Mouse (Mus musculus) midbrain, embryonic 13.5 days (tissue): Measurements from ENCODE around the gene Tmco4. TPM values are rescaled to one million over a fixed set of nuclear protein-coding genes. Genes with fewer than 3 reads are reported as not detected.

Experiments
- ATAC-seq: fragments of 200-750 bp; cut with Nextera tagmentation; 2 replicates; pipeline ENCODE4 v1.8.0; 2017; ENCODE audit warnings: mild to moderate bottlenecking, moderate TSS enrichment, moderate library complexity
- H3K27ac ChIP-seq: fragments of 300-500 bp; sonication (generic); 2 replicates; pipeline ENCODE4 v1.5.1; 2015; ENCODE audit warnings: inconsistent platforms, mild to moderate bottlenecking, moderate library complexity
- H3K27me3 ChIP-seq: fragments of 300-500 bp; sonication (generic); 2 replicates; pipeline ENCODE4 v1.6.1; 2015; ENCODE audit warnings: mild to moderate bottlenecking, inconsistent platforms
- H3K36me3 ChIP-seq: fragments of 300-500 bp; sonication (generic); 2 replicates; pipeline ENCODE4 v1.6.1; 2015; ENCODE audit warnings: mild to moderate bottlenecking, inconsistent platforms
- H3K4me1 ChIP-seq: fragments of 300-500 bp; sonication (generic); replicated peaks from 2 replicates; pipeline ENCODE4 v1.6.1; 2015; ENCODE audit warnings: inconsistent platforms
- H3K4me2 ChIP-seq: fragments of 300-500 bp; sonication (generic); replicated peaks from 2 replicates; pipeline ENCODE4 v1.6.1; 2015; ENCODE audit warnings: moderate library complexity, mild to moderate bottlenecking, inconsistent platforms
- H3K4me3 ChIP-seq: fragments of 300-500 bp; sonication (generic); replicated peaks from 2 replicates; pipeline ENCODE4 v1.5.1; 2015; ENCODE audit warnings: mild to moderate bottlenecking, inconsistent platforms
- H3K9ac ChIP-seq: fragments of 300-500 bp; sonication (generic); replicated peaks from 2 replicates; pipeline ENCODE4 v1.6.1; 2015; ENCODE audit warnings: mild to moderate bottlenecking, inconsistent platforms
- H3K9me3 ChIP-seq: fragments of 300-500 bp; sonication (generic); 2 replicates; pipeline ENCODE4 v1.6.1; 2016; ENCODE audit warnings: mild to moderate bottlenecking, inconsistent platforms
- WGBS: fragments of 180-500 bp; shearing (Covaris S2); methylation state at CpG from one replicate; pipeline ENCODE4 v1.1.7; 2015; 5-methylcytosine and 5-hydroxymethylcytosine counted together
- polyA plus RNA-seq: library from polyadenylated mRNA; unstranded; fragments of >200 nt; fragmentation: Nextera tagmentation; extraction: Ambion mirVana; gene quantifications from 2 replicates; pipeline ENCODE4 v1.2.1, GENCODE M21; 2015

The Tmco4 gene
- polyA plus RNA-seq, 1 experiment from 2014 or later: 0.36 TPM

DNA sequence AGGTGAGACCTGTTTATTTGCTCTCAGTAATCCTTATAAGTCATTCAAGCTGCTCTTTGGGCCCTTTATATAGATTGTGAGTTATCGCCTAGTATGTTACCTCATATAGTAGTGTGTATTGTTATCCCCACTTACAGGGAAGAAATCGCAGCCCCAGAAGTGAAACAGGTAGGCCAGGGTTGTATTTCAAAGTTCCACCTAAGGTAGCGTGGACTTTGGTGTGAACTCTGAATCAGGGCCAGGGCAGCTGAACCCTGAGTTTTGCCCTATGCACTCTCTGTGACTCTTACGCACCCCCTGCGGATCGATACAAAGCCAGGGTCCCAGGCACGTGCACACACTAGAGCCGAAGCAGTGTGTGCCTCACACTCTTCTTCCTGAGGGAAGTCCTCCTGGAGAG lies 31.4 kb downstream of the Tmco4 start:
- H3K4me2 ChIP-seq: no peak overlapping the region
- H3K4me3 ChIP-seq: no peak overlapping the region
- peaks cover 7% of the 10 kb centered on the region for H3K4me1 ChIP-seq
- no peaks in the 10 kb centered on the region for H3K36me3 ChIP-seq
- no peak overlapping the region for H3K9ac ChIP-seq
- H3K27me3 ChIP-seq: no peaks in the 10 kb centered on the region
- no peaks in the 10 kb centered on the region for H3K9me3 ChIP-seq
- no peak for ATAC-seq
- H3K27ac ChIP-seq: no peak overlapping the region
- 64% methylated on average over 8 of the region's 8 CpGs for WGBS

DNA sequence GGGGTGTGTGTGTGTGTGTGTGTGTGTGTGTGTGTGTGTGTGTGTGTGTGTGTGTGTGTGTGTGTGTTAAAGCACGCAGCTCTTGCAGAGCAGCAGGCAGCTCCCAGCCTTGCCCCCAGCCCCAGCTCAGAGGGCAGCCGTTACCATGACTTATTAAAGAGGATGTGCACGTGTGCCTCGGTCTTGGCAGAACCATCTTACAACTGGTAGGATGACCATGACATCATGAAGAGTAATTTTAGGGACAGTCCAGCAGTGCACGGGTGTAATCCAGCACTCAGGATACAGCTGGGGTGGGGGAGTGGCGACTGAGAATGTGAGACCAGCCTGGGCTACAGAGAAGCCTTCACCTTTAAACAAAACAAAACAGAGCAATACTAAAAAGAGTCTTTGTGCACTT lies 32.5 kb downstream of the Tmco4 start:
- 0 out of 2 replicates have a peak, but pooled peaks have one; percentile 30 for ATAC-seq
- H3K4me1 ChIP-seq: peaks cover 7% of the 10 kb centered on the region
- 61% methylated on average over 6 of the region's 6 CpGs for WGBS
- H3K4me2 ChIP-seq: no peak overlapping the region
- H3K4me3 ChIP-seq: no peak overlapping the region
- no peaks in the 10 kb centered on the region for H3K36me3 ChIP-seq
- no peaks in the 10 kb centered on the region for H3K27me3 ChIP-seq
- no peak overlapping the region for H3K27ac ChIP-seq
- H3K9ac ChIP-seq: no peak overlapping the region
- no peaks in the 10 kb centered on the region for H3K9me3 ChIP-seq

DNA sequence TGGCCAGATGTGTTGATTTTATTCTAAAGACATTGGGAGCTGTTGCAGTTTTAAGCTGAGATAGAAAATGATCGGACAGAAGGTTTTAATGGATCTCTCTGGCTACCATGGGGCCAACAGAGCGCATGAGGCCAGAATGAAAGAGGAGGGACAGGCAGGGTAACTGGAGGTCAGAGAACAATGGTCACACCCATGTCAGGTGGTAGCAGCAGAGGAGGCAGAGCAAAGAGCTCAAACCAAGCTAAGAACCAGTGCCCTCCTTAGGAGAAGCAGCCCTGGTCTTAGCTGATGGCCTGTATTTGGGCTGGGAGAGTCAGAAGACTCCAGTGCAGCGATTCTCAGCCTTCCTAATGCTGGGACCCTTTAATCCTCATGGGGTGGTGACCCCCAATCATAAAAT lies 34.7 kb downstream of the Tmco4 start:
- Histone ChIP-seq H3K36me3 (no peaks in the 10 kb centered on the region), H3K4me2 (no peak overlapping the region), H3K9me3 (no peaks in the 10 kb centered on the region), H3K4me3 (no peak overlapping the region), H3K27me3 (no peaks in the 10 kb centered on the region), H3K27ac (no peak overlapping the region), H3K9ac (no peak overlapping the region), H3K4me1 (peaks cover 7% of the 10 kb centered on the region)
- WGBS: 94% methylated on average over 3 of the region's 3 CpGs
- no peak for ATAC-seq

DNA sequence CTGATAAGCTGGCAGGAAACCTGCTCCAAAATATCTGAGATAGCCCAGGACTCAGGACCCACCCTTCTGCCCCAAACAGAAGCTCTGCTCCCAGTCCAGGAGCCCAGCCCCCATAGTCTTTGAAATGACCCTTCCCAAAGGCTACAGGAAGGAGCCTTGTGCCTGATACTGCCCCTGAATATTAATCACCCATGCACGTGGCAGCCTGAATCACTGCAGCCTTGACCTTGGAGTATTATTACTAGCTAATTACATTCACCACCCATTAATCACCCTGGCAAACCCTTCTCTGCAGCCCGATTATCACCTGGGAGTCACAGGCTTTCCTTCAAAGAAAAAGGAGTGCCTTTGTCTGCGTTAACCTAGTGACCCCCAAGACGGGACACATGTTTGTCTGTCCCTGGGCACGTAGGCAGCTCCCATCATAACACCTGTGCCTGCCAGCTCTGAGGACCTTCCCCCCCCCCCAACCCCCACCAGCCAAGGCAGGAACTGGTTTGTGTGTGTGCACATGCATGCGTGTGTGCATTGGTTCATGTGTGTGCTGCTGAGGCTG lies 35.4 kb downstream of the Tmco4 start:
- 60% methylated on average over 6 of the region's 6 CpGs for WGBS
- Histone ChIP-seq H3K9ac (no peak overlapping the region), H3K4me1 (peaks cover 7% of the 10 kb centered on the region), H3K4me2 (no peak overlapping the region), H3K27me3 (no peaks in the 10 kb centered on the region), H3K9me3 (no peaks in the 10 kb centered on the region), H3K4me3 (no peak overlapping the region), H3K36me3 (no peaks in the 10 kb centered on the region), H3K27ac (peak overlapping the region; percentile 14; the same call in 1 of the 2 replicates)
- ATAC-seq: no peak

DNA sequence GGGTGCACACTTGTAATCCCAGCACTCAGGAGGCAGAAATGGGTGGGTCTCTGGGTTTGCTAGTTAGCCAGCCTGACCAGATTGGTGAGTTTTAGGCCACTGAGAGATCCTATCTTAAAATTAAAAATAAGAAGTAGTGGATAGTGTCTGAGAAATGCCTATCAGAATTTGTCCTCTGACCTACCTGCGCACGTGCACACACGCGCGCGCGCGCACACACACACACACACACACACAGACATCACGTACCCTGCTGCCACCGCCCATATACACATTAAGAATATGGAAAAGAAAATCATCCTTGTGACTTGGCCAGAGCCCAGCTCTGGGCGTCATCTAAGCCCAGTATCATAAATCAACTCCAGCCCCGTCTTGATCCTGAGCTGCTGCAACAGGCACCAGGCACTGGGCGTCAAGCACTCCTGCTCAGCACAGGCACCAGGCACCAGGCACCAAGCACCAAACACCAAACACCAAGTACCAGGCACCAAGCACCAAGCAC lies 38.6 kb downstream of the Tmco4 start:
- Histone ChIP-seq H3K27me3 (no peaks in the 10 kb centered on the region), H3K9me3 (no peaks in the 10 kb centered on the region; the same call in 1 of the 2 replicates), H3K4me2 (no peak overlapping the region), H3K4me1 (peaks cover 7% of the 10 kb centered on the region), H3K36me3 (no peaks in the 10 kb centered on the region), H3K4me3 (no peak overlapping the region), H3K9ac (no peak overlapping the region), H3K27ac (no peak overlapping the region)
- WGBS: 96% methylated on average over 13 of the region's 13 CpGs
- ATAC-seq: no peak

DNA sequence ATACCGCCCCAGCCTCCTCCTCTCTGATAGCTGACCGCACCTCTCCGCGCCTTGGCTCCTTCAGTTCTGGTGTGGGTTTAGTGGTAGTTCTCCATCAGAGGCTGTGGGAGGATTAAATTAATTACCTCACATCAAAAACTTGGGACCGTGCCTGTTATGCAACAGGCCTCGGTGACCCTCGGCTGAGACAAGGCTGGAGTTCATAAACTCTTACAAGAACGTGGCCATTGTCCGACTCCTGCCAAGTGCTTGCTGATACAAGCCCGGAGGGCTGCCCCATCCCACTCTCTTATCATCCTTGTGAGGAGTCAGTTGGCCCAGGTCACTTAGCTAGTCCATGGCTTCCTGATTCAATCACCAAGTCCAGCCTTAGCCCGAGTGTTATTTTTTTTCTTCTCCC lies 40.6 kb downstream of the Tmco4 start:
- no peak for ATAC-seq
- WGBS: 91% methylated on average over 11 of the region's 11 CpGs
- Histone ChIP-seq H3K36me3 (no peaks in the 10 kb centered on the region), H3K27ac (no peak overlapping the region), H3K27me3 (no peaks in the 10 kb centered on the region), H3K4me2 (no peak overlapping the region), H3K4me3 (no peak overlapping the region), H3K9ac (no peak overlapping the region), H3K4me1 (peaks cover 2% of the 10 kb centered on the region), H3K9me3 (no peaks in the 10 kb centered on the region; the same call in 1 of the 2 replicates)

DNA sequence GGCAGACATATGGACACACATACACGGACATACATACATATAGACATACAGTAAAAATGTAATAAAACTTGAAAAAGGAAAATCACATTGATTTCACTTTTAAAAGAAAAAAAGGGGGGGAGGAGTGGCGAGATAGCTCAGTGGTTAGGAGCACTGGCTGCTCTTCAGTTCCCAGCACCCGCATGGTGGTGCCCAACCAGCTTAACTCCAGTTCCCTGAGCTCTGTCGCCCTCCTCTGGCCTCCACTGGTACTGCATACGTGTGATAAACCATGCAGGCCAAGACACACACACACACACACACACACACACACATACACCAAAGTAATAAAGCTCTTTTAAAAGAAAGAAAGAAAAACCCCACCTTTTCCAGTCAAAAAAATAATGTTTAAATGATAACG lies 42.1 kb downstream of the Tmco4 start:
- Histone ChIP-seq H3K36me3 (no peaks in the 10 kb centered on the region), H3K4me3 (no peak overlapping the region), H3K27ac (no peak overlapping the region), H3K9me3 (no peaks in the 10 kb centered on the region; the same call in 1 of the 2 replicates), H3K9ac (no peak overlapping the region), H3K4me2 (no peak overlapping the region), H3K4me1 (peaks cover 7% of the 10 kb centered on the region), H3K27me3 (no peaks in the 10 kb centered on the region)
- 80% methylated on average over 6 of the region's 6 CpGs for WGBS
- no peak for ATAC-seq

DNA sequence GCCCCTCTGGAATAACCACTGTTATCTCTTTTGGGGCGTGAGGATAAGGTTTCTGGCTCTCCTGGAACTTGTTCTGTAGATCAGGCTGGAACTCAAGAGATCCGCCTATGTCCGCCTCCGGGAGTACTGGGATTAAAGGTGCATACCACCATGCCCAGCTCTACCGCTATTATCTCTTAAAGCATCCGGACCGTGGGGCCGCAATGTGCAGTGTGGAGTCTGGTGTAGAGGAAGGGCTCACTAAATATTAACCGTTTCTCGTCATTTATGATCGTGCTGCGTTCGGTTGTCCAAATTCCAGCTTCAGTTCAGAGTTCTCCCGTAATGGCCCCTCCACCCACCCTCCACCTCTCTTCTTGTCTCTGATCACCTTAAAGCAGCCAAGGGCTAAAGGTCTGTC lies 45.7 kb downstream of the Tmco4 start:
- ATAC-seq: no peak
- Histone ChIP-seq H3K4me2 (no peak overlapping the region), H3K27ac (no peak overlapping the region), H3K9me3 (no peaks in the 10 kb centered on the region; the same call in 1 of the 2 replicates), H3K9ac (no peak overlapping the region), H3K4me1 (peaks cover 7% of the 10 kb centered on the region), H3K36me3 (no peaks in the 10 kb centered on the region), H3K27me3 (no peaks in the 10 kb centered on the region), H3K4me3 (no peak overlapping the region)
- 91% methylated on average over 14 of the region's 14 CpGs for WGBS

DNA sequence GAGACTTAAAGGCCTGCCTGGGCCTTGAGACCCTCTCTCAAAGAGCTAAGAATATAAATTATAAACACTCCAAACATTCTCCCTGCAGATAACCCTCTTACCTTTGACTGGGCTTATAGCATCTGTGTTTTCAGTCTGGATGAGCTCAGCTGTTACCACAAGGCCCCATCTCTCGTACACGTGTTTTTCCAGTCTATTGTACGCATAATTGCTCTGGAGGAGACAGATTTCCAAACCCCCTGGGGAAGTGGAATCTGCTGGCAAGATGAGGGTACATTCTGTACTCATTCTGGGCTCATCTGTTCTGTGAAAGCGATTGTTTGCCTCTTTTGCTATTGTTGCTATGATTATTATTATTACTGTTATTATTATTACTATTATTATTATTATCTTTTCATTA lies 46.3 kb downstream of the Tmco4 start:
- Histone ChIP-seq H3K27ac (peak overlapping the region; percentile 16; the same call in 1 of the 2 replicates), H3K9me3 (no peaks in the 10 kb centered on the region; the same call in 1 of the 2 replicates), H3K36me3 (no peaks in the 10 kb centered on the region), H3K9ac (no peak overlapping the region), H3K27me3 (no peaks in the 10 kb centered on the region), H3K4me2 (no peak overlapping the region), H3K4me1 (peaks cover 7% of the 10 kb centered on the region), H3K4me3 (no peak overlapping the region)
- WGBS: 44% methylated on average over 4 of the region's 4 CpGs
- ATAC-seq: no peak

DNA sequence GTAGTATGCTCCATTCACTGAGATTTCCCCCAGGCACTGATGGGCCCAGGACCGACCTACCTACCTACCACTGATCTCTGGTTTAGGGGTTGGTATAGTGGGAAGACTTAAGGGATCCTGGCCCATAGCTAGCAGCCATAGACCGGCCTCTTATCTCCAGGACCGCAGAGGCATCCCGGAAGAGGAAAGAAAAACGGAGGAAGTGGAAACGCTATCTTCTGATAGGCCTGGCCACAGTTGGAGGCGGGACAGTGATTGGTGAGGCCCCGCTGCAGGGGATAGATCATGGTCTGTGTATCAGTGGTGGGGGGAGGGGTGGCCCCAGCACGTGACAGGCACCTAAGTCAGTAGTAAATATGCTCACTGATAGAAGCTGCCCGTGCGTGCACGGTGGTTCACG lies 46.7 kb downstream of the Tmco4 start:
- Histone ChIP-seq H3K36me3 (no peaks in the 10 kb centered on the region), H3K9me3 (no peaks in the 10 kb centered on the region; the same call in 1 of the 2 replicates), H3K4me3 (no peak overlapping the region), H3K4me2 (no peak overlapping the region), H3K9ac (no peak overlapping the region), H3K27me3 (no peaks in the 10 kb centered on the region), H3K27ac (no peak overlapping the region; the same call in 1 of the 2 replicates), H3K4me1 (peaks cover 11% of the 10 kb centered on the region)
- 69% methylated on average over 13 of the region's 13 CpGs for WGBS
- ATAC-seq: peak; percentile 43; the same call in 1 of the 2 replicates

DNA sequence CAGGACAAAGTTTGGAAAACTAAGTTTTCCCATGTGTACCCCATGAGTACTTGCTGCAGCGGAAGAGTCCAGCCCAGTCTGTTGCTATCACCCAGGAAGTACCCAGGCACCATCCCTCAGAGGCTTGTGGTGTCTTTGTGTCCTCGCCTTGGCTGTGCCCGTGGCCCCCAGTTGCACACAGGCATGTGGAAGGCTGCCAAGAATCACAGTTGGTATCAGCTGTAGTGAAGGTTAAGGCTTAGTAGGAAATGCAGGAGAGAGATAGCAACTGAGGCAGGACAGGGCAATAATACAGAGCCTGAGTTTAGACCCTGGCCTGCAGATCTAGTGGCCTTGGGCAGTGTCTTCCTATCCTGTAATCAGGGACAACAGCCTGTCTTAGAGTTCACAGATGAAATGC lies 47.7 kb downstream of the Tmco4 start:
- WGBS: 76% methylated on average over 3 of the region's 3 CpGs
- Histone ChIP-seq H3K9me3 (no peaks in the 10 kb centered on the region), H3K27me3 (no peaks in the 10 kb centered on the region), H3K27ac (no peak overlapping the region), H3K4me3 (no peak overlapping the region), H3K9ac (no peak overlapping the region), H3K4me2 (no peak overlapping the region), H3K4me1 (peaks cover 15% of the 10 kb centered on the region), H3K36me3 (no peaks in the 10 kb centered on the region)
- no peak for ATAC-seq

DNA sequence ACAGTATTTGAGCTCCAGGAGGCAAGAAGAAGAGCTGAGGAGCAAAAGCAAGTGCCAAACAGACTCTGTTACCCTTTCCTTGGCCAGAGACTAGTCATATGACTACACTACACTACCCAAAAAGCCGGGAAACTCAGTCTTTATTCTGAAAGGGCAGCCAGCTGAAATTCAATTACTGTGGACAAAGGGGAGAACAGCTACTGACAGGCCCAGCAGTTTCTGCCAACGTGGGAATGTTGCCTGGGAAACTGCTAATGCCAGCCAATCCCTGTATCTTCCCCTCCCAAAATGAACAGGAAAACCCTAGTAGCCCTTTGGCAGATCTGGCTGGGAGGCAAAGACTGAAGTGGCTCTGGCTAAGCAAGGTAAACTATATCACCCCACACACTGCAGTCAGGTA lies 51.7 kb downstream of the Tmco4 start:
- Histone ChIP-seq H3K27ac (peak overlapping the region; percentile 41; the same call in 1 of the 2 replicates), H3K36me3 (no peaks in the 10 kb centered on the region)

DNA sequence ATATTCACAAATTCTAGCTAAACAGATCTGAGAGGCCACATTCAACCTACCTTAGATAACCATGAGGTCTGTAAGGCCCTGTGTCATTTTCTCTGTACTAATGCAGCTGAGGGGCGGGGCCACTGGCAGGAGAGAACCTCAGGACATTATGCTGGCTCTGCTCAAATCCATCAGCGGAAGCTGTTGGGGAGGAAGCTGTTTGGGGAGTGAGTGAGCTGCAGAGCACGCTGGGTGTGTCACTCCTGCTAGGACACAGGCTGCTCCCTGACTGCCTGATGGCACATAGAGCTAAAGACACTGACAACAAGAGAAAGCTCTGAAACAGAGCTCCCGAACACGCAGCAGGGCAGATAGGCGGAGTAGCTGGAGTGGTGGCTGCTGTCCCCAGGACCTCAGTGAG lies 58.0 kb downstream of the Tmco4 start:
- Histone ChIP-seq H3K9me3 (no peaks in the 10 kb centered on the region), H3K27me3 (no peaks in the 10 kb centered on the region), H3K36me3 (no peaks in the 10 kb centered on the region), H3K4me3 (no peak overlapping the region), H3K9ac (no peak overlapping the region), H3K4me2 (no peak overlapping the region), H3K27ac (no peak overlapping the region), H3K4me1 (peaks cover 14% of the 10 kb centered on the region)
- WGBS: 69% methylated on average over 6 of the region's 6 CpGs
- ATAC-seq: no peak

More for the DNA sequence above, 51.7 kb downstream of the Tmco4 start:
- H3K9ac ChIP-seq: no peak overlapping the region
- H3K27me3 ChIP-seq: no peaks in the 10 kb centered on the region
- H3K4me3 ChIP-seq: no peak overlapping the region
- peaks cover 13% of the 10 kb centered on the region for H3K4me1 ChIP-seq
- WGBS: 6% methylated on average over 2 of the region's 2 CpGs
- peak; percentile 69; the same call in 1 of the 2 replicates for ATAC-seq
- H3K9me3 ChIP-seq: no peaks in the 10 kb centered on the region
- H3K4me2 ChIP-seq: no peak overlapping the region
